Mouse (Mus musculus) neural tube, embryonic 10.5 days (tissue): Measurements from ENCODE around the gene March7.

ENCODE experiments used
- DNase-seq: peaks from one replicate; pipeline ENCODE4 v3.0.0-alpha.2; 2017; ENCODE audit warnings: low spot score; ENCODE audit errors: extremely low spot score

March7 gene

GRCm38 (mm10) chr2:60284467-60284821, 74.8 kb downstream of the March7 start, which contains the start of gene Cd302:
Gene Cd302 (minus strand): TSS chr2:60284488.
- no peak for DNase-seq

GRCm38 (mm10) chr2:60285107-60285617, 75.5 kb downstream of the March7 start:
- DNase-seq, result no peak

- DNase-seq, result no peak
Observed at GRCm38 (mm10) chr2:60288606-60289005, 78.9 kb downstream of the March7 start.

- no peak for DNase-seq
Observed at GRCm38 (mm10) chr2:60289451-60289850, 79.8 kb downstream of the March7 start.

- no peak for DNase-seq
Observed at GRCm38 (mm10) chr2:60291381-60291780, 81.7 kb downstream of the March7 start.

GRCm38 (mm10) chr2:60298266-60298665, 88.6 kb downstream of the March7 start:
- DNase-seq, result no peak

- no peak for DNase-seq
Observed at GRCm38 (mm10) chr2:60299323-60299722, 89.6 kb downstream of the March7 start.
